Mouse (Mus musculus): ENCODE data around the gene Rab43. TPM values are rescaled to one million over a fixed set of nuclear protein-coding genes. Genes with fewer than 3 reads are reported as not detected.

The Rab43 gene
- polyA plus RNA-seq, 1 experiment from 2014 or later = 12.5 TPM

GRCm38 (mm10) chr6:87748531-87748930 lies 63.4 kb downstream of the Rab43 start:
- H3K4me3 ChIP-seq (ENCODE audit: low read depth, low read length) = no peak overlapping the region
- ATAC-seq (ENCODE audit: insufficient read depth) = no peak
- 62% methylated on average over 6 of the region's 6 CpGs for WGBS

GRCm38 (mm10) chr6:87748078-87748477 lies 63.9 kb downstream of the Rab43 start:
- Histone ChIP-seq H3K4me2 (no peak overlapping the region), H3K27ac (ENCODE audit: low read depth) (peak overlapping the region; percentile 33; the same call in 1 of the 2 replicates), H3K9me3 (ENCODE audit: low read depth, low read length) (no peaks in the 10 kb centered on the region), H3K9ac (no peak overlapping the region), H3K4me1 (ENCODE audit: insufficient read depth) (no peaks in the 10 kb centered on the region), H3K27me3 (ENCODE audit: insufficient read depth, low read length) (no peaks in the 10 kb centered on the region), H3K36me3 (ENCODE audit: insufficient read depth) (no peaks in the 10 kb centered on the region), H3K4me3 (ENCODE audit: low read depth, low read length) (no peak overlapping the region)
- TF ChIP-seq CTCF (IDR thresholded peaks at IDR 0.05; ENCODE audit: low read depth) = no peak
- WGBS = 75% methylated on average over 2 of the region's 2 CpGs
- ATAC-seq (ENCODE audit: insufficient read depth) (no peak), DNase-seq (no peak)

More at GRCm38 (mm10) chr6:87748531-87748930, 63.4 kb downstream of the Rab43 start:
- no peak overlapping the region for H3K9ac ChIP-seq
- peak overlapping the region; percentile 33; the same call in 1 of the 2 replicates for H3K27ac ChIP-seq (ENCODE audit: low read depth)
- no peak overlapping the region for H3K4me2 ChIP-seq
- H3K4me1 ChIP-seq (ENCODE audit: insufficient read depth) = no peaks in the 10 kb centered on the region
- no peaks in the 10 kb centered on the region for H3K9me3 ChIP-seq (ENCODE audit: low read depth, low read length)
- no peaks in the 10 kb centered on the region for H3K36me3 ChIP-seq (ENCODE audit: insufficient read depth)
- no peak for TF ChIP-seq CTCF (IDR thresholded peaks at IDR 0.05; ENCODE audit: low read depth)
- no peaks in the 10 kb centered on the region for H3K27me3 ChIP-seq (ENCODE audit: insufficient read depth, low read length)
- peak; percentile 67 for DNase-seq

DNA sequence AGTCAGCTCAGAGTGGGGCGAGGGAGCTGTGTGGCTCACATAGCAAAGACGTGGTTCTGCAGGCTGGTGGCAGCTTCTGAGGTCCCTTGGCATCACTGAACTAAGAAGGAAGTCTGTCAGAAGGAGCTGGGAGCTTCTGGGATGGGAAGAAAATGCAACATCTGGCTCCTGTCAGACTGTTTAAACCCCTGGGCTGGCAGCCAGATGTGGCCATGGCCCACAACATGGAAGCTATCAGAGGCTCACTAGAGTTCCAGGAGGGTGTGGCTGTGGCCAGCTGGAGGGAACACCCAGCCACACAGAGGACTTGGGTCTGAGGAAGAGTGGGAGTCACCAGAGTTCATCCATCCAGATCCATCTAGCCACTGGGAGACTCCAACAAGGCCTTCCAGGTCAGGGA lies 65.1 kb downstream of the Rab43 start:
- H3K36me3 ChIP-seq (ENCODE audit: insufficient read depth) = no peaks in the 10 kb centered on the region
- WGBS = 45% methylated on average over 2 of the region's 2 CpGs
- no peak overlapping the region for H3K4me2 ChIP-seq
- H3K4me3 ChIP-seq (ENCODE audit: low read depth, low read length) = no peak overlapping the region
- H3K4me1 ChIP-seq (ENCODE audit: insufficient read depth) = no peaks in the 10 kb centered on the region
- no peak overlapping the region for H3K9ac ChIP-seq
- DNase-seq (peak; percentile 89), ATAC-seq (ENCODE audit: insufficient read depth) (peak; percentile 89)
- H3K9me3 ChIP-seq (ENCODE audit: low read depth, low read length) = no peaks in the 10 kb centered on the region
- peak overlapping the region; percentile 26; the same call in 1 of the 2 replicates for H3K27ac ChIP-seq (ENCODE audit: low read depth)
- H3K27me3 ChIP-seq (ENCODE audit: insufficient read depth, low read length) = no peaks in the 10 kb centered on the region
- TF ChIP-seq CTCF (IDR thresholded peaks at IDR 0.05; ENCODE audit: low read depth) = no peak

- peak; percentile 64 for DNase-seq
- H3K27ac ChIP-seq (ENCODE audit: low read depth) = peak overlapping the region; percentile 21; the same call in 1 of the 2 replicates
- WGBS = 39% methylated on average over 3 of the region's 3 CpGs
Observed at GRCm38 (mm10) chr6:87746059-87746458, 65.9 kb downstream of the Rab43 start.

DNA sequence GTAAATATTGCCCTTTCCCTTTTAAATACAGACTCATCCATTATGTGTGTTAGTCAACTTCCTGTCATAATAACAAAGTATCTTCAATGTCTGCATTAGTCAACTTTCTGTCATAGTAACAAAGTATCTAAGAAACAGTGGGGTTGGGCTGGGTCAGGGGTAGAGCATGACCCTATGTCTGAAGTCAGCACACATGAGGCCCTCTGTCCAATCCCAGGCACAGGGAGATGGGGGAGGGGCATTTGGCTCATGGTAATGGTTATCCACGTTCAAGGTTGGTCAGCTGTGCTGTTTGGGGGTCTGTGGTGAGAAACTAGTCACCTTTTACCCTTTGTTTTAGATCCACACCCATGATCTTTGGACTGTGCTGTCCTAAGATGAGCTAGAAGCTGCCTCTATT lies 66.7 kb downstream of the Rab43 start:
- no peak for TF ChIP-seq CTCF (IDR thresholded peaks at IDR 0.05; ENCODE audit: low read depth)
- no peaks in the 10 kb centered on the region for H3K36me3 ChIP-seq (ENCODE audit: insufficient read depth)
- H3K4me1 ChIP-seq (ENCODE audit: insufficient read depth) = peaks cover 5% of the 10 kb centered on the region; the same call in 1 of the 2 replicates
- DNase-seq (no peak), ATAC-seq (ENCODE audit: insufficient read depth) (no peak)
- H3K4me2 ChIP-seq = no peak overlapping the region
- no peaks in the 10 kb centered on the region for H3K27me3 ChIP-seq (ENCODE audit: insufficient read depth, low read length)
- H3K4me3 ChIP-seq (ENCODE audit: low read depth, low read length) = no peak overlapping the region
- 41% methylated on average over 1 of the region's 1 CpGs for WGBS
- H3K27ac ChIP-seq (ENCODE audit: low read depth) = no peak overlapping the region
- no peak overlapping the region for H3K9ac ChIP-seq
- H3K9me3 ChIP-seq (ENCODE audit: low read depth, low read length) = no peaks in the 10 kb centered on the region

More at GRCm38 (mm10) chr6:87746059-87746458, 65.9 kb downstream of the Rab43 start:
- TF ChIP-seq CTCF (IDR thresholded peaks at IDR 0.05; ENCODE audit: low read depth) = no peak
- no peaks in the 10 kb centered on the region for H3K4me1 ChIP-seq (ENCODE audit: insufficient read depth)
- H3K4me3 ChIP-seq (ENCODE audit: low read depth, low read length) = no peak overlapping the region
- no peaks in the 10 kb centered on the region for H3K27me3 ChIP-seq (ENCODE audit: insufficient read depth, low read length)
- no peaks in the 10 kb centered on the region for H3K9me3 ChIP-seq (ENCODE audit: low read depth, low read length)
- no peak overlapping the region for H3K4me2 ChIP-seq
- H3K9ac ChIP-seq = no peak overlapping the region
- H3K36me3 ChIP-seq (ENCODE audit: insufficient read depth) = no peaks in the 10 kb centered on the region
- ATAC-seq (ENCODE audit: insufficient read depth) = no peak

GRCm38 (mm10) chr6:87744632-87745031 lies 67.3 kb downstream of the Rab43 start:
- H3K36me3 ChIP-seq (ENCODE audit: insufficient read depth) = no peaks in the 10 kb centered on the region
- peaks cover 8% of the 10 kb centered on the region; the same call in 1 of the 2 replicates for H3K4me1 ChIP-seq (ENCODE audit: insufficient read depth)
- no peak overlapping the region for H3K4me2 ChIP-seq
- DNase-seq (no peak), ATAC-seq (ENCODE audit: insufficient read depth) (no peak)
- no peak for TF ChIP-seq CTCF (IDR thresholded peaks at IDR 0.05; ENCODE audit: low read depth)
- H3K27ac ChIP-seq (ENCODE audit: low read depth) = no peak overlapping the region
- no peaks in the 10 kb centered on the region for H3K27me3 ChIP-seq (ENCODE audit: insufficient read depth, low read length)
- H3K9me3 ChIP-seq (ENCODE audit: low read depth, low read length) = no peaks in the 10 kb centered on the region
- 65% methylated on average over 3 of the region's 3 CpGs for WGBS
- H3K4me3 ChIP-seq (ENCODE audit: low read depth, low read length) = no peak overlapping the region
- no peak overlapping the region for H3K9ac ChIP-seq

GRCm38 (mm10) chr6:87743281-87743680 lies 68.7 kb downstream of the Rab43 start:
- Histone ChIP-seq H3K4me2 (no peak overlapping the region), H3K4me3 (ENCODE audit: low read depth, low read length) (no peak overlapping the region), H3K9ac (no peak overlapping the region), H3K9me3 (ENCODE audit: low read depth, low read length) (no peaks in the 10 kb centered on the region), H3K27ac (ENCODE audit: low read depth) (no peak overlapping the region), H3K27me3 (ENCODE audit: insufficient read depth, low read length) (no peaks in the 10 kb centered on the region), H3K36me3 (ENCODE audit: insufficient read depth) (no peaks in the 10 kb centered on the region), H3K4me1 (ENCODE audit: insufficient read depth) (peaks cover 8% of the 10 kb centered on the region; the same call in 1 of the 2 replicates)
- TF ChIP-seq CTCF (IDR thresholded peaks at IDR 0.05; ENCODE audit: low read depth) = no peak
- WGBS = 70% methylated on average over 5 of the region's 5 CpGs
- DNase-seq (no peak), ATAC-seq (ENCODE audit: insufficient read depth) (no peak)
